Mouse (Mus musculus): ENCODE measurements at regions not wholly inside any gene's neighbourhood (a gene's known extent, or its start where the extent isn't known, plus 50 kb on each side); places are given as distances from the start of the nearest gene placed in this dataset.

GRCm38 (mm10) chr13:45250028-45250427 lies 139.5 kb upstream of the Mylip start:
- no peaks in the 10 kb centered on the region; a peak in 1 of 4 replicates for H3K27me3 ChIP-seq (ENCODE audit: control insufficient read depth in 1 of 2, insufficient read depth in 2 of 2, low read length in 2 of 2)
- no peak overlapping the region for H3K9ac ChIP-seq (ENCODE audit: control insufficient read depth, low read depth, low read length, poor library complexity, severe bottlenecking)
- no peak overlapping the region for H3K4me3 ChIP-seq (ENCODE audit: control insufficient read depth in 1 of 2, insufficient read depth in 1 of 2, low read depth in 2 of 2, low read length in 2 of 2)
- DNase-seq (ENCODE audit: low read depth, low spot score): no peak
- no peaks in the 10 kb centered on the region for H3K4me1 ChIP-seq (ENCODE audit: control insufficient read depth in 1 of 2, insufficient read depth in 2 of 2, low read length in 2 of 2)
- H3K36me3 ChIP-seq (ENCODE audit: control insufficient read depth in 1 of 2, insufficient read depth in 2 of 2, low read length in 2 of 2): no peaks in the 10 kb centered on the region
- no peaks in the 10 kb centered on the region for H3K79me2 ChIP-seq (ENCODE audit: control insufficient read depth, insufficient read depth, low read length, poor library complexity)
- no peak overlapping the region for H3K27ac ChIP-seq (ENCODE audit: control insufficient read depth, low read depth, low read length)
- H3K9me3 ChIP-seq (replicated peaks; ENCODE audit: insufficient read depth, low read length): no peaks in the 10 kb centered on the region
- TF ChIP-seq NRF1 (IDR thresholded peaks at IDR 0.05; ENCODE audit: insufficient read depth, low read depth, low read length, poor library complexity, severe bottlenecking): no peak

DNA sequence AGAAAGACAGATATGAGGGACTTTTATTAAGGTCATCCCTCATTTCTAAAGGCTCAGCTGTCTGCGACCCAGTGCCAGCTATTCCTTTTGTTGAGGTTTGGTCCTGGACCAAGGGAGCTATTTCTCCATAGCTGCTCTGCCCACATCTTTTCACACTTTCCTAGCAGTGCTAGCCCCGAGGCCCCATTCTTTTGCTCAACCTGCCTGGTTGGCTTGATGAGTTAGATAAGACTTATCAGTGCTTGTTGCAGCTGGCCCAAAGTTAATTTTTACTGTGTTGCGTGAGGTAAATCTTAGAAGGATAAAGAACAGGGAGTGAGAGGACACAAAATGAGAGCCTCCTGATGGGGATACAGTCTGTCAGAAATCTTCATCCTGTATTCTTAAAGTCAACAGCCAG lies 138.5 kb upstream of the Mylip start:
- Histone ChIP-seq H3K79me2 (ENCODE audit: control insufficient read depth, insufficient read depth, low read length, poor library complexity) (no peaks in the 10 kb centered on the region), H3K36me3 (ENCODE audit: control insufficient read depth in 1 of 2, insufficient read depth in 2 of 2, low read length in 2 of 2) (no peaks in the 10 kb centered on the region), H3K4me3 (ENCODE audit: control insufficient read depth in 1 of 2, insufficient read depth in 1 of 2, low read depth in 2 of 2, low read length in 2 of 2) (no peak overlapping the region), H3K9me3 (replicated peaks; ENCODE audit: insufficient read depth, low read length) (no peaks in the 10 kb centered on the region), H3K27me3 (ENCODE audit: control insufficient read depth in 1 of 2, insufficient read depth in 2 of 2, low read length in 2 of 2) (no peaks in the 10 kb centered on the region; a peak in 1 of 4 replicates), H3K9ac (ENCODE audit: control insufficient read depth, low read depth, low read length, poor library complexity, severe bottlenecking) (no peak overlapping the region), H3K4me1 (ENCODE audit: control insufficient read depth in 1 of 2, insufficient read depth in 2 of 2, low read length in 2 of 2) (no peaks in the 10 kb centered on the region), H3K27ac (ENCODE audit: control insufficient read depth, low read depth, low read length) (no peak overlapping the region)
- no peak for TF ChIP-seq SMC3 (IDR thresholded peaks at IDR 0.05; ENCODE audit: low read depth, low read length)
- no peak for TF ChIP-seq UBTF (IDR thresholded peaks at IDR 0.05; ENCODE audit: borderline replicate concordance, insufficient read depth, low read depth, low read length)
- no peak for TF ChIP-seq TCF12 (IDR thresholded peaks at IDR 0.05; ENCODE audit: low read depth, low read length)
- no peak for TF ChIP-seq NELFE (IDR thresholded peaks at IDR 0.05; ENCODE audit: low read depth, low read length)
- no peak for TF ChIP-seq KAT2A (conservative IDR thresholded peaks at IDR 0.05; ENCODE audit: low read depth, low read length)
- TF ChIP-seq ZC3H11A (IDR thresholded peaks at IDR 0.05; ENCODE audit: low read depth, low read length): no peak
- no peak for TF ChIP-seq HCFC1 (IDR thresholded peaks at IDR 0.05; ENCODE audit: low read depth, low read length)
- no peak for TF ChIP-seq EP300 (IDR thresholded peaks at IDR 0.05; ENCODE audit: low read depth in 1 of 2, low read length in 2 of 2)
- no peak for TF ChIP-seq CTCF (IDR thresholded peaks at IDR 0.05 in 2 of 3, conservative IDR thresholded peaks at IDR 0.05 in 1 of 3; ENCODE audit: control insufficient read depth in 1 of 3, insufficient read depth in 1 of 3, low read depth in 2 of 3, low read length in 3 of 3, poor library complexity in 1 of 3, severe bottlenecking in 1 of 3)
- TF ChIP-seq TAL1 (IDR thresholded peaks at IDR 0.05; ENCODE audit: low read length): no peak
- TF ChIP-seq MAFK (IDR thresholded peaks at IDR 0.05; ENCODE audit: borderline replicate concordance, low read depth, low read length): no peak
- no peak for TF ChIP-seq ETS1 (IDR thresholded peaks at IDR 0.05; ENCODE audit: low read depth, low read length)
- no peak for DNase-seq (ENCODE audit: low read depth, low spot score)

DNA sequence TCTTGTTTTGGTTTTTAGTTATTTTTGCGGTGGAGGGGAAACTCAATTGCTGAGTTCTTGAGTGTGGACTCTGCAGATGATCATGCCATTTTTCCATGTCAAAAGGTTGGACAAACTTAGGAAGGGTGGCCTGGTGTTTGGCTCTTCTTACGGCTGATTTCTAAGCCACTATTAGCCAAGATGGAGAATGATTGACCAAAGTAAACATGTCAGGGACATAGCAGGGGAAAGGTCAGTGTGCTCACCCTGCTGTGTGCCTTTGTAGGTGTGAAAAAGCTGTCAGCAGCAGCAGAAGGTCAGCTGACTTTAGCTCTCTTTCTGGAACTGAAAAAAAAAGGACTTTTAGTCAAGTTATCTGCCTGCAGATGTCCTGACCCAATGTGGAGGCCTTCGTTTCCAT lies 137.4 kb upstream of the Mylip start:
- H3K27me3 ChIP-seq (ENCODE audit: control insufficient read depth in 1 of 2, insufficient read depth in 2 of 2, low read length in 2 of 2): no peaks in the 10 kb centered on the region; a peak in 1 of 4 replicates
- H3K9me3 ChIP-seq (replicated peaks; ENCODE audit: insufficient read depth, low read length): no peaks in the 10 kb centered on the region
- no peak for TF ChIP-seq TAL1 (IDR thresholded peaks at IDR 0.05; ENCODE audit: low read length)
- TF ChIP-seq MAFK (IDR thresholded peaks at IDR 0.05; ENCODE audit: borderline replicate concordance, low read depth, low read length): no peak
- TF ChIP-seq HCFC1 (IDR thresholded peaks at IDR 0.05; ENCODE audit: low read depth, low read length): no peak
- no peak for TF ChIP-seq MXI1 (IDR thresholded peaks at IDR 0.05; ENCODE audit: low read depth, low read length)
- no peak for TF ChIP-seq ZMIZ1 (IDR thresholded peaks at IDR 0.05; ENCODE audit: low read depth, low read length)
- no peak for TF ChIP-seq JUND (IDR thresholded peaks at IDR 0.05; ENCODE audit: low read depth, low read length)
- no peak for TF ChIP-seq TCF12 (IDR thresholded peaks at IDR 0.05; ENCODE audit: low read depth, low read length)
- TF ChIP-seq ZC3H11A (IDR thresholded peaks at IDR 0.05; ENCODE audit: low read depth, low read length): no peak
- no peak for TF ChIP-seq RAD21 (IDR thresholded peaks at IDR 0.05; ENCODE audit: low read depth, low read length)
- no peak for TF ChIP-seq POLR2AphosphoS2 (IDR thresholded peaks at IDR 0.05; ENCODE audit: low read length)
- TF ChIP-seq MAX (IDR thresholded peaks at IDR 0.05; ENCODE audit: low read length): no peak
- no peak for TF ChIP-seq TBP (IDR thresholded peaks at IDR 0.05; ENCODE audit: low read depth, low read length)
- no peak for TF ChIP-seq CHD1 (IDR thresholded peaks at IDR 0.05; ENCODE audit: low read depth, low read length)
- TF ChIP-seq SIN3A (IDR thresholded peaks at IDR 0.05; ENCODE audit: low read length): no peak
- TF ChIP-seq MAZ (IDR thresholded peaks at IDR 0.05; ENCODE audit: low read depth, low read length): no peak
- TF ChIP-seq MYC (IDR thresholded peaks at IDR 0.05; ENCODE audit: low read depth, low read length): no peak
- TF ChIP-seq USF1 (IDR thresholded peaks at IDR 0.05; ENCODE audit: low read depth, low read length): no peak
- TF ChIP-seq SMC3 (IDR thresholded peaks at IDR 0.05; ENCODE audit: low read depth, low read length): no peak
- no peak for TF ChIP-seq MEF2A (IDR thresholded peaks at IDR 0.05; ENCODE audit: extremely low read depth, insufficient replicate concordance, low read depth, low read length, poor library complexity, severe bottlenecking)
- TF ChIP-seq NRF1 (IDR thresholded peaks at IDR 0.05; ENCODE audit: insufficient read depth, low read depth, low read length, poor library complexity, severe bottlenecking): no peak

More for the DNA sequence above, 137.4 kb upstream of the Mylip start:
- no peaks in the 10 kb centered on the region for H3K79me2 ChIP-seq (ENCODE audit: control insufficient read depth, insufficient read depth, low read length, poor library complexity)
- no peak for DNase-seq (ENCODE audit: low read depth, low spot score)
- no peak overlapping the region for H3K9ac ChIP-seq (ENCODE audit: control insufficient read depth, low read depth, low read length, poor library complexity, severe bottlenecking)
- no peaks in the 10 kb centered on the region for H3K36me3 ChIP-seq (ENCODE audit: control insufficient read depth in 1 of 2, insufficient read depth in 2 of 2, low read length in 2 of 2)
- H3K4me3 ChIP-seq (ENCODE audit: control insufficient read depth in 1 of 2, insufficient read depth in 1 of 2, low read depth in 2 of 2, low read length in 2 of 2): no peak overlapping the region
- no peaks in the 10 kb centered on the region for H3K4me1 ChIP-seq (ENCODE audit: control insufficient read depth in 1 of 2, insufficient read depth in 2 of 2, low read length in 2 of 2)
- H3K27ac ChIP-seq (ENCODE audit: control insufficient read depth, low read depth, low read length): no peak overlapping the region
